Mouse (Mus musculus) hindbrain, embryonic 14.5 days (tissue): ENCODE measurements at regions not wholly inside any gene's neighbourhood (a gene's known extent, or its start where the extent isn't known, plus 50 kb on each side); places are given as distances from the start of the nearest gene placed in this dataset.
A peak's percentile ranks its signal among the peaks of the same experiment; 100 is the strongest.

Experiments used
- ATAC-seq: fragments of 200-750 bp; cut with Nextera tagmentation; 2 replicates; pipeline ENCODE4 v1.8.0; 2017; ENCODE audit warnings: moderate number of reproducible peaks, mild to moderate bottlenecking, moderate TSS enrichment, moderate library complexity; ENCODE audit not compliant: low FRiP score
- DNase-seq: peaks from one replicate; pipeline ENCODE4 v3.0.0-alpha.2; 2015; ENCODE audit warnings: low spot score
- H3K27ac ChIP-seq: fragments of 300-500 bp; sonication (generic); 2 replicates; pipeline ENCODE4 v1.5.1; 2014; ENCODE audit warnings: mild to moderate bottlenecking, moderate library complexity
- H3K27me3 ChIP-seq: fragments of 300-500 bp; sonication (generic); 2 replicates; pipeline ENCODE4 v1.6.1; 2014; ENCODE audit warnings: mild to moderate bottlenecking, low read length, mixed read lengths; ENCODE audit not compliant: control insufficient read depth, insufficient read depth
- H3K36me3 ChIP-seq: fragments of 300-500 bp; sonication (generic); replicated peaks from 2 replicates; pipeline ENCODE4 v1.6.1; 2014; ENCODE audit not compliant: control insufficient read depth, insufficient read depth
- H3K4me1 ChIP-seq: fragments of 300-500 bp; sonication (generic); replicated peaks from 2 replicates; pipeline ENCODE4 v1.6.1; 2014; ENCODE audit warnings: antibody characterized with exemption, low read length, mixed read lengths; ENCODE audit not compliant: control insufficient read depth, insufficient read depth
- H3K4me2 ChIP-seq: fragments of 300-500 bp; sonication (generic); replicated peaks from 2 replicates; pipeline ENCODE4 v1.6.1; 2014; ENCODE audit warnings: mild to moderate bottlenecking, moderate library complexity
- H3K4me3 ChIP-seq: fragments of 300-500 bp; sonication (generic); replicated peaks from 2 replicates; pipeline ENCODE4 v1.5.1; 2014; ENCODE audit warnings: mild to moderate bottlenecking, low read length
- H3K9ac ChIP-seq: fragments of 300-500 bp; sonication (generic); 2 replicates; pipeline ENCODE4 v1.6.1; 2014
- H3K9me3 ChIP-seq: fragments of 300-500 bp; sonication (generic); 2 replicates; pipeline ENCODE4 v1.6.1; 2016; ENCODE audit warnings: low read length; ENCODE audit not compliant: control insufficient read depth
- WGBS: fragments of 180-500 bp; shearing (Covaris S2); extraction: QIAGEN DNeasy Blood & Tissue Kit; methylation state at CpG from one replicate; pipeline ENCODE4 v1.1.7; 2014; 5-methylcytosine and 5-hydroxymethylcytosine counted together

GRCm38 (mm10) chr8:8870487-8870886 lies 180.2 kb upstream of the Arglu1 start:
- Histone ChIP-seq H3K36me3 (no peaks in the 10 kb centered on the region), H3K4me3 (no peak overlapping the region), H3K9ac (no peak overlapping the region), H3K4me1 (peaks cover 6% of the 10 kb centered on the region), H3K9me3 (no peaks in the 10 kb centered on the region), H3K27ac (no peak overlapping the region), H3K4me2 (no peak overlapping the region), H3K27me3 (peaks cover 10% of the 10 kb centered on the region; the same call in 1 of the 2 replicates)
- 4% methylated on average over 4 of the region's 4 CpGs for WGBS
- ATAC-seq: peak; percentile 71; the same call in 1 of the 2 replicates
- peak; percentile 32 for DNase-seq

- Histone ChIP-seq H3K9me3 (no peaks in the 10 kb centered on the region), H3K27me3 (peaks cover 10% of the 10 kb centered on the region; the same call in 1 of the 2 replicates), H3K4me2 (no peak overlapping the region), H3K4me3 (no peak overlapping the region), H3K36me3 (no peaks in the 10 kb centered on the region), H3K4me1 (peaks cover 6% of the 10 kb centered on the region), H3K27ac (no peak overlapping the region), H3K9ac (no peak overlapping the region)
- 49% methylated on average over 6 of the region's 6 CpGs for WGBS
- ATAC-seq (no peak), DNase-seq (no peak)
Measured at GRCm38 (mm10) chr8:8869338-8869737, 179.0 kb upstream of the Arglu1 start.

- no peak overlapping the region for H3K27ac ChIP-seq
- 58% methylated on average over 8 of the region's 8 CpGs for WGBS
- H3K27me3 ChIP-seq: peaks cover 6% of the 10 kb centered on the region; the same call in 1 of the 2 replicates
- no peak overlapping the region for H3K4me3 ChIP-seq
- no peak overlapping the region for H3K9ac ChIP-seq
- ATAC-seq (no peak), DNase-seq (no peak)
- no peak overlapping the region for H3K4me2 ChIP-seq
- peaks cover 6% of the 10 kb centered on the region for H3K4me1 ChIP-seq
- no peaks in the 10 kb centered on the region for H3K9me3 ChIP-seq
- H3K36me3 ChIP-seq: no peaks in the 10 kb centered on the region
Measured at GRCm38 (mm10) chr8:8867924-8868323, 177.6 kb upstream of the Arglu1 start.

GRCm38 (mm10) chr8:8867126-8867777 lies 176.9 kb upstream of the Arglu1 start:
- no peak overlapping the region for H3K9ac ChIP-seq
- no peaks in the 10 kb centered on the region for H3K9me3 ChIP-seq
- WGBS: 61% methylated on average over 9 of the region's 9 CpGs
- no peak overlapping the region for H3K4me3 ChIP-seq
- no peak overlapping the region for H3K27ac ChIP-seq
- H3K36me3 ChIP-seq: no peaks in the 10 kb centered on the region
- ATAC-seq (no peak), DNase-seq (no peak)
- peaks cover 3% of the 10 kb centered on the region; the same call in 1 of the 2 replicates for H3K27me3 ChIP-seq
- peaks cover 6% of the 10 kb centered on the region for H3K4me1 ChIP-seq
- no peak overlapping the region for H3K4me2 ChIP-seq

- no peak for DNase-seq
- H3K27ac ChIP-seq: no peak overlapping the region
- ATAC-seq: no peak
- no peak overlapping the region for H3K9ac ChIP-seq
- H3K27me3 ChIP-seq: no peaks in the 10 kb centered on the region
- no peak overlapping the region for H3K4me3 ChIP-seq
- no peak overlapping the region for H3K4me2 ChIP-seq
- no peaks in the 10 kb centered on the region for H3K36me3 ChIP-seq
- WGBS: 76% methylated on average over 6 of the region's 6 CpGs
- H3K4me1 ChIP-seq: no peaks in the 10 kb centered on the region
- no peaks in the 10 kb centered on the region for H3K9me3 ChIP-seq
Measured at GRCm38 (mm10) chr8:8862767-8863166, 172.4 kb upstream of the Arglu1 start.

GRCm38 (mm10) chr8:8861331-8861940 lies 171.1 kb upstream of the Arglu1 start:
- DNase-seq: no peak
- H3K27ac ChIP-seq: no peak overlapping the region
- 57% methylated on average over 9 of the region's 9 CpGs for WGBS
- no peaks in the 10 kb centered on the region for H3K9me3 ChIP-seq
- H3K4me2 ChIP-seq: no peak overlapping the region
- H3K4me1 ChIP-seq: no peaks in the 10 kb centered on the region
- no peak for ATAC-seq
- no peaks in the 10 kb centered on the region for H3K36me3 ChIP-seq
- H3K4me3 ChIP-seq: no peak overlapping the region
- no peaks in the 10 kb centered on the region for H3K27me3 ChIP-seq
- no peak overlapping the region for H3K9ac ChIP-seq

- WGBS: 75% methylated on average over 3 of the region's 3 CpGs
- Histone ChIP-seq H3K27ac (no peak overlapping the region), H3K27me3 (no peaks in the 10 kb centered on the region), H3K4me1 (no peaks in the 10 kb centered on the region), H3K9me3 (no peaks in the 10 kb centered on the region), H3K9ac (no peak overlapping the region), H3K4me2 (no peak overlapping the region), H3K36me3 (no peaks in the 10 kb centered on the region), H3K4me3 (no peak overlapping the region)
- no peak for DNase-seq
- no peak for ATAC-seq
Measured at GRCm38 (mm10) chr8:8858636-8859035, 168.3 kb upstream of the Arglu1 start.

- ATAC-seq: no peak
Measured at GRCm38 (mm10) chr8:8852656-8853366, 162.5 kb upstream of the Arglu1 start.

GRCm38 (mm10) chr8:8851271-8851670 lies 160.9 kb upstream of the Arglu1 start:
- Histone ChIP-seq H3K4me3 (no peak overlapping the region), H3K27ac (no peak overlapping the region), H3K9ac (no peak overlapping the region), H3K36me3 (no peaks in the 10 kb centered on the region), H3K4me1 (no peaks in the 10 kb centered on the region), H3K9me3 (no peaks in the 10 kb centered on the region), H3K4me2 (no peak overlapping the region), H3K27me3 (no peaks in the 10 kb centered on the region)
- WGBS: 74% methylated on average over 4 of the region's 4 CpGs
- ATAC-seq (no peak), DNase-seq (no peak)

More at GRCm38 (mm10) chr8:8852656-8853366, 162.5 kb upstream of the Arglu1 start:
- Histone ChIP-seq H3K36me3 (no peaks in the 10 kb centered on the region), H3K27me3 (no peaks in the 10 kb centered on the region), H3K9ac (no peak overlapping the region), H3K4me2 (no peak overlapping the region), H3K4me1 (no peaks in the 10 kb centered on the region), H3K27ac (no peak overlapping the region), H3K4me3 (no peak overlapping the region), H3K9me3 (no peaks in the 10 kb centered on the region)
- 44% methylated on average over 7 of the region's 7 CpGs for WGBS
- DNase-seq: no peak
